Mouse (Mus musculus) MEL (cell line): Measurements from ENCODE around the gene Lrpprc.

ENCODE experiments used
- CTCF ChIP-seq, 3 experiments: IDR thresholded peaks in 2 of 3; conservative IDR thresholded peaks in 1 of 3; 2 replicates each; pipeline ENCODE4 v1.5.1; 2011 to 2012; ENCODE audit warnings: low read length in 3 of 3, low read depth in 2 of 3, mild to moderate bottlenecking in 2 of 3, improper control_type of control experiment in 1 of 3, inconsistent platforms in 1 of 3, mixed read lengths in 1 of 3, moderate library complexity in 1 of 3; ENCODE audit not compliant: control insufficient read depth in 1 of 3, insufficient read depth in 1 of 3, poor library complexity in 1 of 3, severe bottlenecking in 1 of 3
- EP300 ChIP-seq, 2 experiments: IDR thresholded peaks; 2 replicates each; pipeline ENCODE4 v1.6.1; 2011; ENCODE audit warnings: improper control_type of control experiment in 2 of 2, low read length in 2 of 2, low read depth in 1 of 2, mild to moderate bottlenecking in 1 of 2
- GABPA ChIP-seq: IDR thresholded peaks from 2 replicates; pipeline ENCODE4 v1.6.1; 2012; ENCODE audit warnings: low read depth, mild to moderate bottlenecking, inconsistent platforms, low read length, improper control_type of control experiment, moderate library complexity
- POLR2AphosphoS5 ChIP-seq: IDR thresholded peaks from 2 replicates; pipeline ENCODE4 v1.6.1; 2012; ENCODE audit warnings: low read depth, borderline replicate concordance, mild to moderate bottlenecking, inconsistent platforms, low read length, moderate library complexity, mixed read lengths
- RCOR1 ChIP-seq: IDR thresholded peaks from 2 replicates; pipeline ENCODE4 v1.6.1; 2012; ENCODE audit warnings: low read depth, mild to moderate bottlenecking, inconsistent platforms, low read length, improper control_type of control experiment
- ZC3H11A ChIP-seq: IDR thresholded peaks from 2 replicates; pipeline ENCODE4 v1.6.1; 2012; ENCODE audit warnings: low read depth, mild to moderate bottlenecking, inconsistent platforms, low read length, improper control_type of control experiment

DNA sequence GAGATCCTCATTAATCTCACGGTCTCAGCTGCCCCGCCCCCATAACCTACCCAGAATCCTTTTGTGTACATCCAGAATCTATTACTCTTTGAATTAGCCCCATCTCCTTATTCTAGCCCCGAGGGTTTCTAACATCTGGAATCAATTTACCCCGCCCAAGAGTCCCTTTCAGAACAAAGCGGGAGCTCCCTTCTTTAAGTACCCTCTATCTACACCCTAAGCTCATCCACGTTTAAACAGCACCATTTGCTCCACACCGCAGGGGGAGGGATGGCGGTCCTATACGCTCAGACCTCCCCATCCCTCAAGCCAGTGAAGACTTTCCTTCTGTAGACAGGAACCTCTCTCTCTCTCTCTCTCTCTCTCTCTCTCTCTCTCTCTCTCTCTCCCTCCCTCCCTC, 53.9 kb downstream of the Lrpprc start:
- no peak for TF ChIP-seq RCOR1
- no peak for TF ChIP-seq POLR2AphosphoS5
- TF ChIP-seq ZC3H11A, result no peak
- TF ChIP-seq CTCF (IDR thresholded peaks at IDR 0.05 in 2 of 3, conservative IDR thresholded peaks at IDR 0.05 in 1 of 3; ENCODE audit: control insufficient read depth in 1 of 3, insufficient read depth in 1 of 3, low read depth in 2 of 3, low read length in 3 of 3, poor library complexity in 1 of 3, severe bottlenecking in 1 of 3), result no peak
- TF ChIP-seq EP300 (IDR thresholded peaks at IDR 0.05; ENCODE audit: low read depth in 1 of 2, low read length in 2 of 2), result no peak
- no peak for TF ChIP-seq GABPA
